Mouse (Mus musculus) urinary bladder, postnatal 14 days (tissue): ENCODE measurements at regions not wholly inside any gene's neighbourhood (a gene's known extent, or its start where the extent isn't known, plus 50 kb on each side); places are given as distances from the start of the nearest gene placed in this dataset.
"Not testable (repeated sequence)": the region's sequence is repeated elsewhere in the genome, so short reads cannot be mapped to it uniquely, and the experiment has no call there.

Source experiments
- DNase-seq: peaks from one replicate; pipeline ENCODE4 v3.0.0; 2021; ENCODE audit warnings: low spot score

- DNase-seq, result no peak
Observed at GRCm38 (mm10) chr13:99737271-99737670, 163.6 kb downstream of the Cartpt start.

GRCm38 (mm10) chr13:99729145-99729544, 171.7 kb downstream of the Cartpt start:
- no peak for DNase-seq

- no peak for DNase-seq
Observed at GRCm38 (mm10) chr13:99724245-99724644, 176.6 kb downstream of the Cartpt start.

DNA sequence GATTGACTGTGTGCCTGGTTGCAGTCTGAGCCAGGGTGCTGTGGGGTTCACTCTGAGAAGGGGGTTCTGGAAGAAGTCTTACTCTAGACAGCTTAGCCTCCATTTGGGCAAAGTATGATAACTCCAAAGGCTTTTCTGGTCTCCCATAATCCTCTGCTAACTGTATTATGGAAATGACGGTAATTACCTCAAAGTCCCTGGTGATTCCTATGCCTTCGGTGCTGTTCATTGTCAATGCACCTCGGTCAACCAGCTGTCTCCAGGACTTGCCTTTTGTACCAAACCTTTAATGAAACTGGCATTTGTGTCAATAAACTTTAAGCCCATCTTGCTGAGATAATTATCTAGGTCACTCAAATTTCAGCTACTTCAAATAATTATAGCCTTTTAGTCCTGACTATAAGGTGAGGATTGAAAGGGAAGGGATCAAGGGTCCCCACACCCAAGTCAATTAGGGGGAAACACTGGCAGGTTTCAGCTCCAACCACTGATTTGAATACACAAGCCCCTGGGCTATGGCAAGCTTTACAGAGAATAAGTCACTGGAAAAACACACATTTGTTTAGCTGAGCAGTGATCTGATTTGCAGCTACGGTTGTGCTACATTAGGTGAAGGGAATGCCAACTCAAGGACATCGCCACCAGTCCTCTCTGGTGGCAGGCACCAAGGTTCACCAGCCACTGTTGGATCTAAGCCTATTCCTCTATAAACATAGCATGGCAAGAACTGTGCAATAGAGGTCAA, 177.5 kb downstream of the Cartpt start:
- no peak for DNase-seq

DNA sequence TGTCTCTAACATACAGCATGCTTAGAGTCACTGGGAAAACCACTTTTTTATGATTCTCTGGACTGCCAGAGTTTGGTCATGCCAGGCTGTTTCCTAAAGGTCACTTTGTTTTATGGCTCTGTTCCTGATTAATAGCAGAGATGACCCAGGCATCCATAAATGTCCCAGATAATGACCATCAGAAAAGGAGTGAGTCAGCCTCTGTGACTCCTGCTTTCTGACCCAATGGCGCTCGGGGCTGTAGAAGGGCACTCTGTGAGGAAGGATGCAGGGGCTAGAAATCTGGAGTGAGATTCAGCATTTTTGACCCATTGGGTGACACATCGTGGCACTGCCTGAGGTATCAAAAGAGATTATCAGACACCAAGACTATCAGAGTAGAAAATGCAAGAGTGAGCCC, 180.3 kb downstream of the Cartpt start:
- DNase-seq, result no peak

- no peak for DNase-seq
Observed at GRCm38 (mm10) chr13:99696559-99696890, 180.2 kb upstream of the Map1b start.

DNA sequence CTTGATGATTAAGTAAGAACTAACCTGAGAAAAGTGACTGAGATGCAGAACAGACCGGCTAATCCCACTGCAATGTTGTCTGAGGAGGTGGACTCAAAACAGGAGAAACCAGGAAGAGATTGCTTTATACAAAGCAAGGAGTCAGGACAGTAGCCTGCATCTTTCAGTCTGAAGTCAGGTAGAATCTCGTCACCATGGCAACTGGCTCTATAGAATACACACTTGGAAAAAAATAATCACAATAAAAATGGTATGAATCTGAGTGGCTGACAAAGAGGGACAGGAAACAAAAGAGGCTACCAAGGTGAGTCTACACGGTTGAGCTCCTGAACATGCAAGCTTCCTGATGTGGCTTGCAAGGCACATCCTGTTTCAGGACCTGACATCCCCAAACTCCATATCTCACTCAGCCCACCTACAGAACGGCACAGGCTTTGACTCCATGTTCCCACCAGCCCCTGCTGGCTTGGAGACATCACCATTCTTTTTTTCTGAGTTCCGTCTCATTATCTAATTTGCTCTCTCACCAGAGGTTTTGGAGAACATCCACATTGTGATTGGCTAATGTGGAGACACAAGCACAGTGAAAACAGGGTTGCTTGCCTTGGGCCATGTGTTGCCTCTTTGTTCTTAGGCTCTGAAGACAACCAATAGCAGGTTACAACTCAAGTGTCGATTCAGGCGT, 179.7 kb upstream of the Map1b start:
- no peak for DNase-seq

DNA sequence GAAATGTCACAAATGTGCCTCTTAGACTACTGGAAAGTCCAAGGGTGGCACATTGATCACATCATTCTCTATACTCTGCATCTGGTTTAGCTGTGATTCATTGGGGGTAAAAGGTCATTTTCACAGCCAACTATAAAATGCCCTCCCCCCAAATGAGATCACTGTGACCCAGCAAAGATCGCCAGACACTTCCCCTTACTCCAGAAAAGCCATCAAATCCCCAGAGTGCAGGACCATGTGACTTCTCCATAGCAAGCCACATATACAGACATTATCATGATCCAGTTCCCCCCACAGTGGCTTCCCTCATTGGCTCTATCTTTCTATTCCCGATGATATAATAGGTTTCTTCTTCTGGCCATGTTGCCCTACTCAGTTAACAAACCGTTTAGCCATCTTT, 163.6 kb upstream of the Map1b start:
- DNase-seq, result no peak

GRCm38 (mm10) chr13:99679430-99679829, 163.1 kb upstream of the Map1b start:
- DNase-seq, result no peak

DNA sequence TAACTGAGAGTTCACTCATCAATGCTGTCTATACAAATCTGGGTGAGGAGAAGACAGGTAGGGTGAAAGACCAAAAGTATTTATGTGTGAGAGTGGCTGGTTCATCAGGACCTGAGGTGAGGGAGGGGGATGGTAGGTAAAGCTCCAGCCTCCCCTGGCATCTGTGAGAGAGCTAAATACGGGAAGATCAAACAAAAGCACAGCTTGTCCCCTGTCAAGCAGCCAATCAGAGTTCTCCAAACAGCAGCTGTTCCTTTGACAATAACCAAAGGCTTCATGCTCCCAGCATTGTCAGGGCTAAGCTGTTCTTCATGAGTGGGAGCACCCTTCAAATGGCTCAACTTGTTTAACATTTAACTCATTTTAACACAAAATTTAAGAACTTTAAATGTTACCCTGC, 160.1 kb upstream of the Map1b start:
- DNase-seq, result no peak

DNA sequence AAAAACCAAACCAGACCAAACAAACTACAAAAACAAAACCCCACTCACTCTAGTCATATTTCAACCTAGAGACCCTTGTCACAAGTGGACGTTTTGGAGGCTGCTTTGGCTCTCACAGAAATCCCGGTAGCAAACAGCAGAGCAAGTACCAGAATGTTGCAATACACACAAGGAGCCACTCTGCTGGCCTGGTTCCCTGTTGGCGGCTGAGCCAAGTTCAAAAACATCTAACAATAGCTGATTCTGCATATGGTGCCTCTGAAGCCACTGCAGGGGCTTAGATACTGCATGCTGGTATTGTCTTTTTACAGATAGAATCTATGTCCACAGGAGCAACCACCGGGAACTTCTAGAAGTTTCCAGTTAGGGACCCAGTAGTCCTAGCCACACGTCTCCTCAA, 159.6 kb upstream of the Map1b start:
- no peak for DNase-seq

DNA sequence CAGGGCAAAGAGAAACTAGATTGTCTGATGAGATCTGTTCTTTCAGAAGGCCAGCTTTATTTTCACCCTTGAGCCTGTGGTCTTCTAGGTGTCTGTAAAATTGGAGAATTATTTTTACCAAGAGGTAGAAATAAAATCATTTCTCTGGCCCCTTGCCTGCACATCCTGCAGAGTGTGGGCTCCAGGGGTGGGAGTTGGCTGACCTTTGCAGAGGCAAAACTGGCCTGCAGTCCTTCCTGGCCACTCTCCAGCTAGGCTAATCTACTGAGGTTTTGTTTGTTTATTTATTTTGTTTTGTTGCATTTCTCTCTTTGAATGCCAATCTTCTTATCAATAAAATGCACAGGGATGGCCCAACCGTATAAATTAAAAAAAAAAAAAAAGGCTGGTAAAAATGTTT, 156.4 kb upstream of the Map1b start:
- no peak for DNase-seq

DNA sequence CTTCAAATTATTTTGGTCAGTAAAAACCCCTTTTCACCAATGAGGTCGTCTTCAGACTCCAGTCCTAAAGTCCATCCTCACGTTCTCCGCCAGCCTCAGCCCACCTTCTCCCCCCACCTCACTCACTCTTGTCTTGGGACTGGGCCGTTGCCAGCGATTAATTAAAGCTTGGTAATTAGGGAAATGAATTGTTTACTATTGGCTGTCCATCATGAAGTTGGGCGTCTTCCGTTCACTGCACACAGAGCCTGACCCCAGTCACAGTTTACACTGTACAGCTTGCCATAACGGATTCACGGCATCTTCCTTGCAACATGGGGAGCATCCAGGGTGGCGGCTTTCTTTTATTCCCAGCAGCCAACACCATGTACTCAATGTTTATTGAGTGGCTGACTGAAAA, 155.4 kb upstream of the Map1b start:
- no peak for DNase-seq

DNA sequence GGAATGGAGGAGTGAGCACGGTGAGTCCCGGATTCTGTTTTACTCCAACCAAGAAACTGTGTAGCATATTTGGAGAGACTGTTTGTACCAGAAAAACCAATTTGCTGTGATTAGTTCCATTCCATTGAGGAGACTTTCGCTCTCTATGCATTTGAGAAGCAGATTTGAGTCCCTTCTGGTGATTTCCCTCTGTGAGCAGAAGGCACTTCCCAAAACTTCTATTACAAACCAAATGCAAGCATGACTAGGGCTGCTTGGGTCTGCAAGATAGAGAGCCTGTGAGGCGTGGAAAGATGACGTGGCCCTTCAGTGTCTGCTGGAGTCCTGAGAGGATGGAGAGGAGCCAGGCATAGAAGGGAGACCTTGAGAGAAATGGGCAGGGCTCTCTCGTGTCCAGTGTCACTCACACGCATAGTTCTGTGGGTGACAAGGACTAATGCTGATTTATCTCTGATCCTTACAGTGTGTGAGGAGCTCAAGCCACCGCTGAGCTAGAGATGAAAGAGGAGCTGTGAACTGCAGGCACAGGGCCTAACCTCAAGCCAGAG, 153.7 kb upstream of the Map1b start:
- DNase-seq, result no peak

DNA sequence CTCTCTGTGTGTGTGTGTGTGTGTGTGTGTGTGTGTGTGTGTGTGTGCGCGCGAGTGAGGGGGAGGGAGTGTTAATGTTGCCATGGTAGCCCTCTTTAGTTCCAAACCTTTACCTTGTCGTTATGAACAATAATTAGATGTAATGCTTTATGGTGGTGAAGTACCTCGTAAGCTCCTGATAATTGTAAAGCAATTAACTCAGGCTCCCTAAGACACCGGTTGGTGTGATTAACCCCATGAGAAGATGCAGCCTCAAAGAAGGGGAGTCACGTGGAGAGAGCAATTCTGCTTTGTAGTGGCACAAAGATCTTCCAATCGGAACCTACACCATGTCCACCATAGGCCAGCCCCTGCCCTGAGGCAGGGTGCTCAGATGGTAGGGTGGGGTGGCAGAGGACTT, 152.3 kb upstream of the Map1b start:
- no peak for DNase-seq

DNA sequence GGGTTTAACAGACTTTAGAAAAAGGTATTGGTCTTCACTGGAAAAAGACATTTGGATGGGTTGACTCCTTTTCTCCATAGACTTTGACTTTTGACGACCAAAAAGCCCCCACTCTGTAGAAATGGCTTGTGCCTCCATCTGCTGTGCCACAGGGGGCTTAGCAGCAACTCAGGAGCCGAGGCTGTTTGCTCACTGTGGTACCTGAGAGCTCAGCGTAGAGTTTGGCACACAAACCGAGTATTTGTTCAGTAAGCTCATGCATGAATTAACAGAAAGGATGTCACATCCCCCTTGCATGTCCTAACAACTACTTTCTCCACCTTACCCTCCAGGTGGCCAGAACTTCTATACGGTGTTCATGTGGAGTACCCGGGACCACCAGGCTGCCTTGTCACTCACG, 149.7 kb upstream of the Map1b start:
- DNase-seq, result no peak

- not testable (repeated sequence) for DNase-seq
Observed at GRCm38 (mm10) chr13:99663422-99663821, 147.1 kb upstream of the Map1b start.

DNA sequence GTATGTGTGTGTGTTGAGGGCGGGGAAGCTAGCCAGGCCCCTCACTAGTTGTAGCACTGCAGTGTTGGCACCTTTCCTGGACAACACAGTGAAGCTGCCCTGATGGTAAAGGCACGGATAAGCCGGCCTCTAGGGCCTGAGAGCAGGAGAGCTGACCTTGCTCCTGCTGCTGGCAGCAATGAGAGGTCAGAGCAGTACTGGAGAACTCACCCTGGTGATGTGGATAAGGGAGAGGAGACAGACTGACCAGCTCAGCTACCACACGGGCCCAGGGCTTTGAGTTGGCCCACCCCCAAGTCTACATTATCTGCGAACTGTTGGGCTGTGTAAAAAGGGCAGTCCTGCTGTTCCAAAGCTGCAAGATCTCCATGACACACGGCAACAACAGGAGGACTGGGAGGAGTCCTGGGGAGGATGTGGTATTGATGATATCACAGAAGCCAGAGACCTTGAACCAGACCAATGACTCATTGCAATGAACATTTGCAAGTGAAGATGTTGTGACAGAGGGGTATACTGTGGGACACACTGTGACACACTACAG, 131.4 kb upstream of the Map1b start:
- DNase-seq, result no peak

- DNase-seq, result no peak
Observed at GRCm38 (mm10) chr13:99644771-99645170, 128.4 kb upstream of the Map1b start.

DNA sequence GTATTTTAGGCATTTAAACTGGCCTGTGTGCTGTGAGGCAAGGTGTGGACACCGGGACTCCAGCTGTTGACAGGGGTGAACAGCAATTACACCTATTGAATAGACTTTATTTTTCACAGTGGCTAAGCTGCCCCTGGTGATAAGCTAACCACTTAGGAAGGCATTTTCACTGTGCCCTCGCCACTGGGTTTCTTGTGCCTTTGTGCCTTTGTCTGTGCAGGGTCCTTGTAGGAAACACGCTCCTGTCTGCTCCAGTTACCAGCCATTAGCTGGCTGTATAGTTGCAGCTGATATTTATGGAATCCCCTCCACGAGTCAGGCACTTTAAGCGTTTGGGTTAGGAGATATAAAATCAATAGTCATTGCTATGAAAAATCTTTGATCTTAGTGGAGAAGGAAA, 126.5 kb upstream of the Map1b start:
- DNase-seq, result no peak

- peak; percentile 18 for DNase-seq
Observed at GRCm38 (mm10) chr13:99642301-99642700, 126.0 kb upstream of the Map1b start.

DNA sequence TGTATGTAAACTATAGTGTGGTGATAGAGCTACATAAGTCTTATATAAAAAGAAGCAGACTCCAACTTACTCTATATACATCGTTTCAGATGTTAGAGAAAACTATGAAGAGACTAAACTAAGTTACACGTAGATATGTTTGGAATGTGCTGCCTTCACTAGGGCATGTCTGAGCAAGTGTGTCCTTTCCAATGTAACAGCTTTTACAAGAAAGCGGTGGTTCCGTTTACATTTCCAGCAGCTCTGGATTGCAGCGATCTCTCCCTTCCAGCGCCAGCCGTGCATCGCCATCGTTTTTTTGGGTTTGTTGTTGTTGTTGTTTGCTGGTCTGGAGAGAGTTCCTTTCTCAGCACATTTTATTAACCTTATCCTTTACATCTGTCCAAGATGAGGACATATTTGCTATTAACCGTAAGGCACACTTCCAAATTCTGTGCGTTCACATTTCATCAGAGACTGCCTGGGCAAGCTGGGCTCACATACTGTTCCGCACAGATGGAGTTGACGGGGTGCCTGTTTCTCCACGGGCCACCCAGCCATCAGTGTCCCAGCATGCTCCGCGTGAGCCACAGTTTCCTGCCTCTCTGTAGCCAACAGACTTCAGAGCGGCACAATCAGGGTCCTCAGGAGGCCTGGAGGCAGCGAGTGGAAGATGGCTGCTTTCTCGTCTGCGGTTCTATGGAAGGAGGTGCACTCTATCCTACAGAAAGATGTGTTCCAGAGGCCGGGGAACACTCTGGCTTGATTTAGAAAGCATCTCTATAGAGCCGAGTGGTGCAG, 125.2 kb upstream of the Map1b start:
- DNase-seq, result no peak

DNA sequence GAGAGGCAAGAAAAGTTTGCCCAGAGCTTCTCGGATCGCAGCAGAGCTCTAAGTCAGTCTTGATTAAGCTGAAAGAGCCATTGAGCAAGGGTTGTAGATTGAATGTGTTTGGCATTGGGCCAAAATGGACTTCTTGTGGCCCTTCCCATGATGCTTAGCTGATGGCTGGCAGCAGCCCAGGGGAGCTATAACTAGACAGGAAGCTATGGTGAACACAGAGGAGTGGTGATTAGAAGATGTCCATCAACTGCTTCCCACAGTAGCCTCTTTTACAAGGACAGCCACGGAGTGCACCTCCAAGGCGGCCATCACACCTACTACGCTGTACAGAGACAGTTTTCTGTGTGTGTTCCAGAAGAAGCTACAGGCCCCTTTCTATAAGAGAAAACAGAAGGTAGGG, 116.4 kb upstream of the Map1b start:
- no peak for DNase-seq
